Mouse (Mus musculus): ENCODE results near the gene Lrrc10b. TPM values are rescaled to one million over a fixed set of nuclear protein-coding genes. Genes with fewer than 3 reads are reported as not detected.

Gene Lrrc10b
- polyA plus RNA-seq, 1 experiment from 2014 or later: 0.06 TPM

DNA sequence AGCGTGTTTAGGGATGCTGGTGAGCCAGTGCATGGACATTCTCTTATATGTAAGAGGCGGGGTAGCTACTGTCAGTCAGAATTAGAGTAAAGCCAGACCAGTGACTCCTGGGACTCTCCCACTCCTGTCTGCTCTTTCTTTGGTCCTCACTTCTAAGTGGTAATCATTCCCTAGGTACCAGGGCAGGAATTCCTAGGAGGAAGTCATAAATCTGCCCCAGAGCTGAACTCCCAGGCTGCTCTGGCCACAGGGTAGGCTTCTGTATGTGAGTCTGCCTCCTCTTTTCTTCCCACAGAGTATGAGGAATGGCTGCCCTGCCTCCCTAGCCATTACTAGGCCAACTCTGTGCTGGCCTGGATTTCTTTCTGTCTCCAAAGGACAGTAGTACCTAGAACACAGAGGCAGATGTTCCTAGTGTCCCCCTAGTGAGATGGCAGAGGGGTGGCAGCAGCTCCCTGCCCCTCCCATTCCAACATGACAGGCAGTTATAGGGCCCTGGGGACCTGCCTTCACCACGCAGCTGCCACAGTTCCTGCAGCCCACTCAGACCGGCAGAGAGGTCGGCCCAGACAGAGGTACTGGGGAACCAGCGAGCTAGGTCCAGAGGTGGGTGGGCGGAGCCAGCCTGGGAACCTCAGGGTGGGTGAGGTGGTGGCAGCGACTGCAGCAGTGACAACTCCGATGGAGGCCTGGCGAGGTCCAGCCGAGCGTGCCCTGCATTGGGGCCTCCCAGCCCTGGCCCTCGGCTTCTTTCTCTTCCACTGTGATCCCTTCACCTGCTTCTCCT is 31.6 kb downstream of the Lrrc10b start:
- no peak for ATAC-seq

GRCm38 (mm10) chr19:10424751-10425150 is 32.5 kb downstream of the Lrrc10b start:
- no peak for ATAC-seq
- H3K9ac ChIP-seq: no peak overlapping the region
- H3K4me2 ChIP-seq: no peak overlapping the region
- H3K4me3 ChIP-seq: no peak overlapping the region
- H3K36me3 ChIP-seq: no peaks in the 10 kb centered on the region
- H3K9me3 ChIP-seq (replicated peaks): no peaks in the 10 kb centered on the region
- WGBS (ENCODE audit: insufficient replicate concordance): 73% methylated on average over 1 of the region's 1 CpGs
- peaks cover 87% of the 10 kb centered on the region for H3K27me3 ChIP-seq (replicated peaks)
- no peak overlapping the region for H3K27ac ChIP-seq
- H3K4me1 ChIP-seq: peaks cover 8% of the 10 kb centered on the region; the same call in 1 of the 2 replicates

More for the DNA sequence above, 31.6 kb downstream of the Lrrc10b start:
- WGBS (ENCODE audit: insufficient replicate concordance): 36% methylated on average over 13 of the region's 13 CpGs
- Histone ChIP-seq H3K4me1 (peaks cover 11% of the 10 kb centered on the region), H3K27ac (no peak overlapping the region), H3K4me2 (no peak overlapping the region), H3K9me3 (replicated peaks) (no peaks in the 10 kb centered on the region), H3K4me3 (no peak overlapping the region), H3K27me3 (replicated peaks) (peaks cover 85% of the 10 kb centered on the region), H3K9ac (no peak overlapping the region), H3K36me3 (no peaks in the 10 kb centered on the region)

DNA sequence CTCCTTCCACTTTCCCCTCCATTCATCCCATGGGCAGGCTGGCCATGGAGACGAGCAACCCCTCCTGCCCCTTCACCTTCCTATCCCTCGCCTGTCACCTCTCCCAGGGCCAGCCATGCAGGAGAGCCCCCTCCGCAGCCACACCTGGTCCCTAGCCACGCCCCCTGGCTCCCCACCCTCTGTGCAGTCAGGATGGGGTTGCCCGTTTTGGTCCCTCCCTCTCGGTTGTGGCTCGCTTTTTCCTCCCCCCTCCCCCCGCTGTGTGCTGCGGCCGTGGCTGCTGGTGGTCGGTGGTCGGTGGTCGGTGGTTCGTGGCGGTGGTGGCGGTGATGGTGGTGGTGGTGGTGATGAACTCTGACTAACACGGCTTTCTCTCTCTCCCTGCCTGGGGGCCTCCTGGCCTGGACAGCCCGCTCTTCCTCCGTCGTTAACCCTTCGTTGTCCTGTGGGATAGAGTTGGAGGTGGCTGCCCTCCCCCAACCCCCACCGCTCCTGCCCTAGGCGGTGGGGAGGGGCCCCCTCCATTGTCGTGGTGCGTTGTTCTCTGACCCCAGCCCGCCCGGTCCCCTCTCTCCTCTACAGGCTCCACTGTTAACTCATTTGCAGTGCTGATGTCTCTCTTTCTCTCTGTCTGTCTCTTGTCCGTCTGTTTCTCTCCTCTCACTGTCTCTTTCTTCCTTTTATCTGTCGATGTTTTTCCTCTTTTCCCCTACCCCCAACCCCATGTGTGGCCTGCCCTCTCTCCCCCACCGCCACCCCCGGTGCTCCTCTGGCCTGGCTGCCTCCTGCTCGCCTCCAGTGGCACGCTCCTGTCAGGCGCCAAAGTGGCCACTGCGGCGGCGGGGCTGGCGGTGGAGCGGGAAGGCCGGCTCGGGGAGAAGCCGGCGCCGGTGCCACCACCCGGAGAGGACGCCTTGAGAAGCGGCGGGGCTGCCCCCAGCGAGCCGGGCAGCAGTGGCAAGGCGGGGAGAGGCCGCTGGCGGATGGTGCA is 35.0 kb downstream of the Lrrc10b start:
- WGBS (ENCODE audit: insufficient replicate concordance): 6% methylated on average over 53 of the region's 53 CpGs
- no peaks in the 10 kb centered on the region for H3K36me3 ChIP-seq

DNA sequence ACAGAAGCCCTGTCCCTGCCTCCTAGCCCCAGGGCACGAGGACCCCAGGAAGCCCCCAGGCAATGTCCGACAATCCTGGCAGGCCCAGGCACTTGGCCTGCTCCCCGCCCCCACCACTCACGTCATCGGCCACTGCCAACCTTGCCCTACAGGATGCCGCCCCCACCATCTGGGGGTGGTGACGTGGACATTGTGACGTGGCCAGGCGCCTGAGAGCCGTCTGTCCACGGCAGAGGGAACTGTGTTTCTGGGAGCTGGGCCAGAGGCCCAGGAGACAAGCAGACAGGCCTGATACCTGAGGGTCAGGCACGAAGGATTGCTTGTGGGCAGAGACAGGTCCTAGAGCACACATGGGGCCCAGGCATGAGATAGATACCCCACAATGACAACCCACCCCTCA is 39.8 kb downstream of the Lrrc10b start:
- peaks cover 85% of the 10 kb centered on the region for H3K27me3 ChIP-seq (replicated peaks)
- peaks cover 8% of the 10 kb centered on the region; the same call in 1 of the 2 replicates for H3K4me1 ChIP-seq
- no peak overlapping the region for H3K4me2 ChIP-seq
- no peaks in the 10 kb centered on the region for H3K9me3 ChIP-seq (replicated peaks)
- ATAC-seq: no peak
- H3K9ac ChIP-seq: no peak overlapping the region
- H3K27ac ChIP-seq: no peak overlapping the region
- no peaks in the 10 kb centered on the region for H3K36me3 ChIP-seq
- no peak overlapping the region for H3K4me3 ChIP-seq
- WGBS (ENCODE audit: insufficient replicate concordance): 63% methylated on average over 12 of the region's 12 CpGs

More for the DNA sequence above, 35.0 kb downstream of the Lrrc10b start:
- H3K9ac ChIP-seq: 0 out of 2 replicates have a peak overlapping the region, but pooled peaks have one; percentile 2
- H3K4me1 ChIP-seq: peaks cover 8% of the 10 kb centered on the region; the same call in 1 of the 2 replicates
- H3K4me2 ChIP-seq: peak overlapping the region; percentile 54
- ATAC-seq: no peak
- H3K27ac ChIP-seq: no peak overlapping the region
- no peaks in the 10 kb centered on the region for H3K9me3 ChIP-seq (replicated peaks)
- peak overlapping the region; percentile 29 for H3K4me3 ChIP-seq
- peaks cover 95% of the 10 kb centered on the region for H3K27me3 ChIP-seq (replicated peaks)

DNA sequence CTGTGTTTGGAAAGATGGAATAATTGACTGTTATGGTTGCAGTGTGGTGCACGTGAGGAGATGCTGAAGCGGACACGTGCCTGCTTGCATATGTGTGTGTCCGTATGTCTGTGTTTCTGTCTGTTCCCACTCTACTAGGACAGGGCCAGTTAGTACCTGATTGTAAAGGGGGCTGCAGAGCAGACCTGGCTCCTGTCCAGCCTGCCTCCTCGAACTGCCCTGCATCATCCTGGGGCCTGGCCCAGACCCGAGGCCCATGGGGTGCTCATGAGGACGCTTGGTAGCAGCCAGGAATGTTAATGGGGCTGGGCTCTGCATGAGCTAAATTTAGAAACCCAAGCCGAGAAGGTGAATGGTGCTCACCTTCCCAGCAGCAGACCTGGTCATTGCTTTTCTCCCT is 40.4 kb downstream of the Lrrc10b start:
- no peak overlapping the region for H3K4me3 ChIP-seq
- peaks cover 84% of the 10 kb centered on the region for H3K27me3 ChIP-seq (replicated peaks)
- no peaks in the 10 kb centered on the region for H3K36me3 ChIP-seq
- H3K9me3 ChIP-seq (replicated peaks): no peaks in the 10 kb centered on the region
- H3K4me2 ChIP-seq: no peak overlapping the region
- no peak overlapping the region for H3K27ac ChIP-seq
- H3K9ac ChIP-seq: no peak overlapping the region
- peaks cover 2% of the 10 kb centered on the region; the same call in 1 of the 2 replicates for H3K4me1 ChIP-seq
- ATAC-seq: no peak
- 52% methylated on average over 8 of the region's 8 CpGs for WGBS (ENCODE audit: insufficient replicate concordance)

DNA sequence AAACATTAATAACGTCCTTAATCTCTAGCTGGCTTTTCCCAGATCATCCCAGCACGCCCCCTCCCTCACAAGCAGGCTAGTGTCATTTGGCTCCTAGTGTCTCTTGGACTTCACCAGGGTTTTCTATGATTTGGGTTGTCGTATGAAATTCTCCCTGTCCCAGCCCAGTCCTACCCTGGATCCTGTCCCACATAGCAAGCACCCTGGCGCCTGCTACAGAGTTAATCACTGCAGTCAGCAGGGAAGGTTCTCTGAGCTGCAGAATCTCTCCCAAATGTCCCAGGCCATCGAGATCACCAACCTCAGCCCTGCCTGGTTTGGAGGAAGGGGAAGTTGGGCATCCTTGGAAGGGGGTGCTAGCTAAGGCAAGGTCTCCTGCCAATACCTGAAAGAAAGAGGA is 41.8 kb downstream of the Lrrc10b start:
- Histone ChIP-seq H3K9me3 (replicated peaks) (no peaks in the 10 kb centered on the region), H3K9ac (no peak overlapping the region), H3K36me3 (no peaks in the 10 kb centered on the region), H3K27ac (no peak overlapping the region), H3K27me3 (replicated peaks) (peaks cover 81% of the 10 kb centered on the region), H3K4me3 (no peak overlapping the region), H3K4me1 (no peaks in the 10 kb centered on the region), H3K4me2 (no peak overlapping the region)
- WGBS (ENCODE audit: insufficient replicate concordance): 45% methylated on average over 5 of the region's 5 CpGs
- ATAC-seq: no peak

DNA sequence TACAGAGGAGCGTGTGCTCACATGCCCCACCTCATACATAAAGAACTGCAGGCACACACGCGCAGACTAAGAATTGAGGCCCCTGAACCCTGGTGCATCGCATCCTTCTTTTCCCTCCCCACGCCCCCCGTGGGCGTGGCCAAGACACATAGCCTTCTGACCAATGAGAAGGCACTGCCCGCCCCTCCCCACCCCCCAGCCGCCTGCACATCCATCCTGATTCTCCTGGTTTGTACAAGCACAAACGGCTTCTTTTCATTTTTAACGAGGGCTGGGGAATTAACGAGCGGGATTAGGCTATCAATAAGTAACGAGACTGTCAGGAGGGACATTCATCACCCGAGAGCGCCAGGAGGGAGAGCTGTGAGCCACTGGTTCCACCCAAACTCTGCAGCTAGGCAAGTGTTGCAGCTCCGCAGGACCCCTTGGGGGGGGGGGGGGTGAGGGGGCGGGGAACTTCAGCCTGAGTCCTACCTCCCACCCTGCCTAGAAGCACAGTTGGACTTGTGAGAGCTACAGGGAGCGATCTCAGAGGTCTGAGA is 43.5 kb downstream of the Lrrc10b start:
- Histone ChIP-seq H3K4me1 (no peaks in the 10 kb centered on the region), H3K27ac (no peak overlapping the region), H3K4me2 (no peak overlapping the region), H3K9me3 (replicated peaks) (no peaks in the 10 kb centered on the region), H3K9ac (no peak overlapping the region), H3K27me3 (replicated peaks) (peaks cover 63% of the 10 kb centered on the region), H3K4me3 (no peak overlapping the region), H3K36me3 (no peaks in the 10 kb centered on the region)
- ATAC-seq: no peak
- WGBS (ENCODE audit: insufficient replicate concordance): 4% methylated on average over 19 of the region's 19 CpGs

Other genes with a start within 250 kb of the Lrrc10b start
- 6.6 TPM in 2 replicates for gene Myrf, start 216.7 kb downstream of the Lrrc10b start, polyA plus RNA-seq (2016; fragmentation: Nextera tagmentation; extraction: Ambion mirVana)
- gene Dagla, start 152.6 kb downstream of the Lrrc10b start, polyA plus RNA-seq (2016; fragmentation: Nextera tagmentation; extraction: Ambion mirVana): 0.55 and 0.56 TPM in 2 replicates
- 0.56 and 0.91 TPM in 2 replicates for gene Syt7, start 68.4 kb downstream of the Lrrc10b start, polyA plus RNA-seq (2016; fragmentation: Nextera tagmentation; extraction: Ambion mirVana)
- gene Ppp1r32, start 25.5 kb upstream of the Lrrc10b start, polyA plus RNA-seq (2016; fragmentation: Nextera tagmentation; extraction: Ambion mirVana): not detected in 2 replicates
- 19.6 and 20.5 TPM in 2 replicates for gene Cpsf7, start 67.8 kb upstream of the Lrrc10b start, polyA plus RNA-seq (2016; fragmentation: Nextera tagmentation; extraction: Ambion mirVana)
- gene Sdhaf2, start 68.7 kb upstream of the Lrrc10b start, polyA plus RNA-seq (2016; fragmentation: Nextera tagmentation; extraction: Ambion mirVana): 38.0 and 40.8 TPM in 2 replicates
- gene Tmem216, start 98.8 kb upstream of the Lrrc10b start, polyA plus RNA-seq (2016; fragmentation: Nextera tagmentation; extraction: Ambion mirVana): 14.9 and 18.2 TPM in 2 replicates
- 12.8 TPM in 2 replicates for gene Cyb561a3, start 119.7 kb upstream of the Lrrc10b start, polyA plus RNA-seq (2016; fragmentation: Nextera tagmentation; extraction: Ambion mirVana)
- gene Tmem138, start 119.9 kb upstream of the Lrrc10b start, polyA plus RNA-seq (2016; fragmentation: Nextera tagmentation; extraction: Ambion mirVana): 18.5 and 19.4 TPM in 2 replicates
- 252 and 256 TPM in 2 replicates for gene Ddb1, start 147.9 kb upstream of the Lrrc10b start, polyA plus RNA-seq (2016; fragmentation: Nextera tagmentation; extraction: Ambion mirVana)
- 10.1 and 10.2 TPM in 2 replicates for gene Tkfc, start 148.2 kb upstream of the Lrrc10b start, polyA plus RNA-seq (2016; fragmentation: Nextera tagmentation; extraction: Ambion mirVana)
- 6.2 and 7.6 TPM in 2 replicates for gene Vwce, start 176.7 kb upstream of the Lrrc10b start, polyA plus RNA-seq (2016; fragmentation: Nextera tagmentation; extraction: Ambion mirVana)
- gene Pga5, start 220.6 kb upstream of the Lrrc10b start, polyA plus RNA-seq (2016; fragmentation: Nextera tagmentation; extraction: Ambion mirVana): 0.08 TPM in 1 of 2 replicates, not detected in the other
- 14.5 and 14.8 TPM in 2 replicates for gene Vps37c, start 231.3 kb upstream of the Lrrc10b start, polyA plus RNA-seq (2016; fragmentation: Nextera tagmentation; extraction: Ambion mirVana)

Data from liver, embryonic 12.5 days (tissue).